Mouse (Mus musculus): ENCODE data around the gene Dync1i1. TPM values are rescaled to one million over a fixed set of nuclear protein-coding genes. Genes with fewer than 3 reads are reported as not detected.

The Dync1i1 gene
- polyA plus RNA-seq, 2 experiments from 2014 or later: not detected

- no peak for ATAC-seq
Observed at GRCm38 (mm10) chr6:6071038-6071437, 345.6 kb downstream of the Dync1i1 start.

- no peak for ATAC-seq
Observed at GRCm38 (mm10) chr6:6075940-6076447, 350.6 kb downstream of the Dync1i1 start.

GRCm38 (mm10) chr6:6077234-6077633, 351.8 kb downstream of the Dync1i1 start:
- no peak for ATAC-seq

Other genes starting within 250 kb of the Dync1i1 start
- gene Pdk4, start 229.3 kb upstream of the Dync1i1 start, polyA plus RNA-seq (2017; shearing (Covaris generic)): not detected

Data from activated CD4-positive, CD25-positive, alpha-beta regulatory T cell, adult 4 months (primary cell).